Mouse (Mus musculus) myocyte (in vitro differentiated cells): ENCODE measurements at regions not wholly inside any gene's neighbourhood (a gene's known extent, or its start where the extent isn't known, plus 50 kb on each side); places are given as distances from the start of the nearest gene placed in this dataset.

Source experiments
- H3K27me3 ChIP-seq: one replicate; pipeline ENCODE4 v1.6.1; 2011; ENCODE audit not compliant: control insufficient read depth, insufficient read depth, insufficient read length
- H3K36me3 ChIP-seq: one replicate; pipeline ENCODE4 v1.6.1; 2011; ENCODE audit not compliant: control insufficient read depth, insufficient read depth
- H3K4me2 ChIP-seq: one replicate; pipeline ENCODE4 v1.6.1; 2011; ENCODE audit warnings: low read depth, control low read depth
- H3K4me3 ChIP-seq: one replicate; pipeline ENCODE4 v1.5.1; 2011; ENCODE audit warnings: mild to moderate bottlenecking, control low read depth, moderate library complexity
- H3K79me2 ChIP-seq: one replicate; pipeline ENCODE4 v1.6.1; 2011; ENCODE audit not compliant: control insufficient read depth, insufficient read depth
- H3ac ChIP-seq: one replicate; pipeline ENCODE4 v1.6.1; 2011; ENCODE audit not compliant: control insufficient read depth, insufficient read length
- CEBPB ChIP-seq: IDR thresholded peaks from 2 replicates; pipeline ENCODE4 v1.6.1; 2011; ENCODE audit warnings: mild to moderate bottlenecking, moderate library complexity; ENCODE audit not compliant: poor library complexity, insufficient read depth, severe bottlenecking
- E2F4 ChIP-seq: IDR thresholded peaks from one replicate; pipeline ENCODE4 v1.6.1; 2011; ENCODE audit warnings: mild to moderate bottlenecking, control low read depth, moderate library complexity; ENCODE audit not compliant: insufficient read depth
- MAX ChIP-seq: IDR thresholded peaks from one replicate; pipeline ENCODE4 v1.6.1; 2011; ENCODE audit warnings: low read depth, mild to moderate bottlenecking, control low read depth
- MYOD1 ChIP-seq, 3 experiments: IDR thresholded peaks; one replicate each; pipeline ENCODE4 v1.6.1; 2011; ENCODE audit warnings: control low read depth in 2 of 3, low read depth in 2 of 3, mild to moderate bottlenecking in 2 of 3, moderate library complexity in 1 of 3; ENCODE audit not compliant: insufficient read length in 2 of 3, control insufficient read depth in 1 of 3
- MYOG ChIP-seq, 3 experiments: IDR thresholded peaks; one replicate each; pipeline ENCODE4 v1.6.1; 2011; ENCODE audit warnings: control low read depth in 2 of 3, low read depth in 2 of 3, mild to moderate bottlenecking in 2 of 3; ENCODE audit not compliant: insufficient read length in 2 of 3, control insufficient read depth in 1 of 3, insufficient read depth in 1 of 3
- POLR2A ChIP-seq: IDR thresholded peaks from one replicate; pipeline ENCODE4 v1.6.1; 2011; ENCODE audit warnings: low read depth, mild to moderate bottlenecking, control low read depth, moderate library complexity; ENCODE audit not compliant: insufficient read length
- POLR2AphosphoS2 ChIP-seq: IDR thresholded peaks from one replicate; pipeline ENCODE4 v1.6.1; 2011; ENCODE audit warnings: low read depth, control low read depth; ENCODE audit not compliant: insufficient read length
- REST ChIP-seq: IDR thresholded peaks from one replicate; pipeline ENCODE4 v1.6.1; 2011; ENCODE audit warnings: mild to moderate bottlenecking, control low read depth, moderate library complexity; ENCODE audit not compliant: insufficient read depth, insufficient read length
- SRF ChIP-seq: IDR thresholded peaks from one replicate; pipeline ENCODE4 v1.6.1; 2011; ENCODE audit warnings: low read depth; ENCODE audit not compliant: control insufficient read depth, insufficient read length
- TCF12 ChIP-seq: IDR thresholded peaks from one replicate; pipeline ENCODE4 v1.6.1; 2011; ENCODE audit warnings: mild to moderate bottlenecking, control low read depth; ENCODE audit not compliant: poor library complexity, insufficient read depth, severe bottlenecking
- TCF3 ChIP-seq: IDR thresholded peaks from one replicate; pipeline ENCODE4 v1.6.1; 2011; ENCODE audit warnings: low read depth, control low read depth; ENCODE audit not compliant: insufficient read length
- USF1 ChIP-seq: IDR thresholded peaks from one replicate; pipeline ENCODE4 v1.6.1; 2011; ENCODE audit warnings: low read depth, mild to moderate bottlenecking, control low read depth, moderate library complexity

- no peaks in the 10 kb centered on the region for H3K27me3 ChIP-seq
- no peak overlapping the region for H3K4me2 ChIP-seq
- no peaks in the 10 kb centered on the region for H3K36me3 ChIP-seq
- TF ChIP-seq CEBPB (no peak), SRF (no peak), TCF3 (no peak), MYOG (IDR thresholded peaks at IDR 0.05; ENCODE audit: control insufficient read depth in 1 of 3, insufficient read depth in 1 of 3, insufficient read length in 2 of 3, low read depth in 2 of 3) (no peak), POLR2A (no peak), USF1 (no peak), E2F4 (no peak), POLR2AphosphoS2 (no peak), MAX (no peak), REST (no peak), TCF12 (no peak)
- H3ac ChIP-seq = no peak overlapping the region
- H3K79me2 ChIP-seq = no peaks in the 10 kb centered on the region
- H3K4me3 ChIP-seq = no peak overlapping the region
These were observed 77.6 kb upstream of the Ppp2r3a start for GRCm38 (mm10) chr9:101329032-101329824.

- TF ChIP-seq TCF3 (no peak), CEBPB (no peak), POLR2AphosphoS2 (no peak), MYOD1 (IDR thresholded peaks at IDR 0.05; ENCODE audit: control insufficient read depth in 1 of 3, insufficient read length in 2 of 3, low read depth in 2 of 3) (no peak), REST (no peak), E2F4 (no peak), MYOG (IDR thresholded peaks at IDR 0.05; ENCODE audit: control insufficient read depth in 1 of 3, insufficient read depth in 1 of 3, insufficient read length in 2 of 3, low read depth in 2 of 3) (no peak)
- H3K4me2 ChIP-seq = no peak overlapping the region
- no peaks in the 10 kb centered on the region for H3K27me3 ChIP-seq
- H3ac ChIP-seq = no peak overlapping the region
- no peaks in the 10 kb centered on the region for H3K79me2 ChIP-seq
- no peak overlapping the region for H3K4me3 ChIP-seq
- no peaks in the 10 kb centered on the region for H3K36me3 ChIP-seq
These were observed 75.4 kb upstream of the Ppp2r3a start for GRCm38 (mm10) chr9:101326961-101327360.

GRCm38 (mm10) chr9:101314036-101314435, 62.4 kb upstream of the Ppp2r3a start:
- TF ChIP-seq MYOG (IDR thresholded peaks at IDR 0.05; ENCODE audit: control insufficient read depth in 1 of 3, insufficient read depth in 1 of 3, insufficient read length in 2 of 3, low read depth in 2 of 3) (no peak), CEBPB (no peak), POLR2A (no peak), REST (no peak), SRF (no peak), MYOD1 (IDR thresholded peaks at IDR 0.05; ENCODE audit: control insufficient read depth in 1 of 3, insufficient read length in 2 of 3, low read depth in 2 of 3) (no peak), E2F4 (no peak), TCF12 (no peak), POLR2AphosphoS2 (no peak), TCF3 (no peak), MAX (no peak), USF1 (no peak)
- H3ac ChIP-seq = no peak overlapping the region
- no peaks in the 10 kb centered on the region for H3K79me2 ChIP-seq
- H3K27me3 ChIP-seq = peaks cover 13% of the 10 kb centered on the region
- H3K4me2 ChIP-seq = no peak overlapping the region
- no peak overlapping the region for H3K4me3 ChIP-seq
- no peaks in the 10 kb centered on the region for H3K36me3 ChIP-seq

GRCm38 (mm10) chr9:101306408-101306935, 54.9 kb upstream of the Ppp2r3a start:
- Histone ChIP-seq H3K4me2 (no peak overlapping the region), H3K79me2 (no peaks in the 10 kb centered on the region), H3K4me3 (no peak overlapping the region), H3K27me3 (peaks cover 9% of the 10 kb centered on the region), H3K36me3 (no peaks in the 10 kb centered on the region), H3ac (no peak overlapping the region)
- TF ChIP-seq REST = no peak
- no peak for TF ChIP-seq SRF
- no peak for TF ChIP-seq CEBPB
- TF ChIP-seq USF1 = no peak
- TF ChIP-seq MYOD1 (IDR thresholded peaks at IDR 0.05; ENCODE audit: control insufficient read depth in 1 of 3, insufficient read length in 2 of 3, low read depth in 2 of 3) = no peak
- no peak for TF ChIP-seq POLR2AphosphoS2
- TF ChIP-seq MYOG (IDR thresholded peaks at IDR 0.05; ENCODE audit: control insufficient read depth in 1 of 3, insufficient read depth in 1 of 3, insufficient read length in 2 of 3, low read depth in 2 of 3) = no peak

- Histone ChIP-seq H3K27me3 (peaks cover 14% of the 10 kb centered on the region), H3K4me3 (no peak overlapping the region), H3K79me2 (no peaks in the 10 kb centered on the region), H3K4me2 (no peak overlapping the region), H3ac (no peak overlapping the region), H3K36me3 (no peaks in the 10 kb centered on the region)
- TF ChIP-seq TCF12 = no peak
- no peak for TF ChIP-seq USF1
- no peak for TF ChIP-seq SRF
- no peak for TF ChIP-seq TCF3
- no peak for TF ChIP-seq E2F4
- no peak for TF ChIP-seq CEBPB
- TF ChIP-seq MAX = no peak
- TF ChIP-seq POLR2A = no peak
- TF ChIP-seq POLR2AphosphoS2 = no peak
- TF ChIP-seq REST = no peak
- no peak for TF ChIP-seq MYOG (IDR thresholded peaks at IDR 0.05; ENCODE audit: control insufficient read depth in 1 of 3, insufficient read depth in 1 of 3, insufficient read length in 2 of 3, low read depth in 2 of 3)
- TF ChIP-seq MYOD1 (IDR thresholded peaks at IDR 0.05; ENCODE audit: control insufficient read depth in 1 of 3, insufficient read length in 2 of 3, low read depth in 2 of 3) = no peak
These were observed 54.1 kb upstream of the Ppp2r3a start for GRCm38 (mm10) chr9:101305730-101306129.
